Mouse (Mus musculus) heart, embryonic 12.5 days (tissue): ENCODE results near the gene Dennd2a. TPM values are rescaled to one million over a fixed set of nuclear protein-coding genes. Genes with fewer than 3 reads are reported as not detected.

ENCODE experiments used
- ATAC-seq: fragments of 200-750 bp; cut with Nextera tagmentation; 2 replicates; pipeline ENCODE4 v1.8.0; 2017; ENCODE audit warnings: moderate TSS enrichment, moderate library complexity; ENCODE audit not compliant: insufficient number of reproducible peaks, low FRiP score
- H3K27ac ChIP-seq: fragments of 300-500 bp; sonication (generic); 2 replicates; pipeline ENCODE4 v1.5.1; 2016; ENCODE audit warnings: mild to moderate bottlenecking, moderate library complexity; ENCODE audit not compliant: poor library complexity, severe bottlenecking
- H3K27me3 ChIP-seq: fragments of 300-500 bp; sonication (generic); replicated peaks from 2 replicates; pipeline ENCODE4 v1.6.1; 2016; ENCODE audit warnings: mild to moderate bottlenecking, moderate library complexity
- H3K36me3 ChIP-seq: fragments of 300-500 bp; sonication (generic); 2 replicates; pipeline ENCODE4 v1.6.1; 2016; ENCODE audit warnings: mild to moderate bottlenecking, moderate library complexity
- H3K4me1 ChIP-seq: fragments of 300-500 bp; sonication (generic); replicated peaks from 2 replicates; pipeline ENCODE4 v1.6.1; 2016; ENCODE audit warnings: mild to moderate bottlenecking
- H3K4me2 ChIP-seq: fragments of 300-500 bp; sonication (generic); 2 replicates; pipeline ENCODE4 v1.6.1; 2016; ENCODE audit warnings: mild to moderate bottlenecking, moderate library complexity
- H3K4me3 ChIP-seq: fragments of 300-500 bp; sonication (generic); 2 replicates; pipeline ENCODE4 v1.5.1; 2016; ENCODE audit warnings: mild to moderate bottlenecking
- H3K9ac ChIP-seq: fragments of 300-500 bp; sonication (generic); 2 replicates; pipeline ENCODE4 v1.6.1; 2016; ENCODE audit warnings: mild to moderate bottlenecking, moderate library complexity
- H3K9me3 ChIP-seq: fragments of 300-500 bp; sonication (generic); replicated peaks from 2 replicates; pipeline ENCODE4 v1.6.1; 2016; ENCODE audit warnings: mild to moderate bottlenecking, moderate library complexity
- WGBS: fragments of 180-500 bp; shearing (Covaris S2); methylation state at CpG from one replicate; pipeline ENCODE4 v1.1.7; 2016; 5-methylcytosine and 5-hydroxymethylcytosine counted together
- polyA plus RNA-seq: library from polyadenylated mRNA; unstranded; fragments of >200 nt; fragmentation: Nextera tagmentation; extraction: Ambion mirVana; gene quantifications from 2 replicates; pipeline ENCODE4 v1.2.1, GENCODE M21; 2016

The Dennd2a gene
- polyA plus RNA-seq, 1 experiment from 2014 or later = 26.8 TPM

- WGBS = 86% methylated on average over 7 of the region's 7 CpGs
- Histone ChIP-seq H3K9ac (no peak overlapping the region), H3K36me3 (peaks cover 88% of the 10 kb centered on the region), H3K4me1 (no peaks in the 10 kb centered on the region), H3K27me3 (no peaks in the 10 kb centered on the region), H3K4me2 (no peak overlapping the region), H3K9me3 (no peaks in the 10 kb centered on the region), H3K27ac (no peak overlapping the region), H3K4me3 (no peak overlapping the region)
- no peak for ATAC-seq
Measured at GRCm38 (mm10) chr6:39503476-39503875, 54.2 kb downstream of the Dennd2a start.

DNA sequence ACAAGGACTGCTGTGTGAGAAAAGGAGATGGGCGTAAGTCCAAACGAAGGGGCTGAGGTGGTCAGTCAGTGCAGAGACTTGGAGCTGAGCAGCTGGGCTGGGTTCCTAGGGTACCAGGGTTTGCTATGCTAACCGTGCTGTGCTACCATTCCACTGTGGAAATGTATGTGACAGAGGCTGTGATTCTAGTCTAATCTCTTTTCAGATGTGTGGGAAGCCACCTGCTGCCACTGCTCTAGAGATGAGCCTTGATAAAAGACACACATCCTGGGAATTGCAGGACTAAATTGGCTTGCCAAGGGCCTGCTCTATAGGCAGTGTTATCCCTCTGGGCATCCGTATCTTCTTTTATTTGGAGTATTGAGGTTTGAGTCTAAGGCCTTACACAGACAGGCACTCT is 60.5 kb downstream of the Dennd2a start:
- Histone ChIP-seq H3K4me2 (no peak overlapping the region), H3K27me3 (no peaks in the 10 kb centered on the region), H3K9ac (no peak overlapping the region), H3K4me1 (peaks cover 9% of the 10 kb centered on the region; the same call in 1 of the 2 replicates), H3K4me3 (no peak overlapping the region), H3K27ac (no peak overlapping the region), H3K36me3 (peaks cover 79% of the 10 kb centered on the region), H3K9me3 (no peaks in the 10 kb centered on the region)
- no peak for ATAC-seq
- WGBS = 86% methylated on average over 4 of the region's 4 CpGs

GRCm38 (mm10) chr6:39493129-39493714 is 64.4 kb downstream of the Dennd2a start:
- ATAC-seq = peak; percentile 42; the same call in 1 of the 2 replicates
- WGBS = 57% methylated on average over 12 of the region's 12 CpGs
- H3K4me2 ChIP-seq = no peak overlapping the region
- H3K27ac ChIP-seq = no peak overlapping the region
- H3K4me3 ChIP-seq = no peak overlapping the region
- no peaks in the 10 kb centered on the region for H3K27me3 ChIP-seq
- no peaks in the 10 kb centered on the region for H3K9me3 ChIP-seq
- H3K36me3 ChIP-seq = peaks cover 83% of the 10 kb centered on the region
- no peak overlapping the region for H3K9ac ChIP-seq
- H3K4me1 ChIP-seq = peaks cover 9% of the 10 kb centered on the region; the same call in 1 of the 2 replicates

DNA sequence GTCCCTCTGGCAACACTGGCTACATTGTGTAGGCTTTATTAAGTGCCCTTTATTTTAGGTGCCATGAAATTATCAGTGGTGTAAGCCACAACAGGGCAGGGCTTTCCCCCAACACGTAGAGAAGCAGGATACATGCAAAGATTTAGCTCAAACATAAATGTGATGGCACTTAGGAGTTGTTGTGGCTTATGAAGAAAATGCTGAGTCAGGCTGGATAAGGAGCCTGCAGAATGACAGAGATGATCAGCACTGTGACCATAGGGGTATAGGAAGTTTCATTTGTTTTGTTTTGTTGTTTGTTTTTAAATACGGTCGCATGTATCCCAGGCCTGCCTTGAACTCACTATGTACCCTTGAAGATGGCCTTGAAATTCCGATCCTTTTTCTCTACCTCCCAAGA is 65.5 kb downstream of the Dennd2a start:
- no peak overlapping the region for H3K27ac ChIP-seq
- no peak for ATAC-seq
- WGBS = 84% methylated on average over 4 of the region's 4 CpGs
- no peaks in the 10 kb centered on the region for H3K9me3 ChIP-seq
- no peak overlapping the region for H3K9ac ChIP-seq
- peaks cover 90% of the 10 kb centered on the region for H3K36me3 ChIP-seq
- no peak overlapping the region for H3K4me3 ChIP-seq
- H3K27me3 ChIP-seq = no peaks in the 10 kb centered on the region
- no peak overlapping the region for H3K4me2 ChIP-seq
- peaks cover 9% of the 10 kb centered on the region; the same call in 1 of the 2 replicates for H3K4me1 ChIP-seq

- no peak for ATAC-seq
- no peak overlapping the region for H3K4me2 ChIP-seq
- no peak overlapping the region for H3K27ac ChIP-seq
- H3K9ac ChIP-seq = no peak overlapping the region
- no peak overlapping the region for H3K4me3 ChIP-seq
- H3K27me3 ChIP-seq = no peaks in the 10 kb centered on the region
- peaks cover 89% of the 10 kb centered on the region for H3K36me3 ChIP-seq
- 82% methylated on average over 5 of the region's 5 CpGs for WGBS
- no peaks in the 10 kb centered on the region for H3K9me3 ChIP-seq
- H3K4me1 ChIP-seq = peaks cover 9% of the 10 kb centered on the region; the same call in 1 of the 2 replicates
Measured at GRCm38 (mm10) chr6:39491203-39491602, 66.5 kb downstream of the Dennd2a start.

GRCm38 (mm10) chr6:39488292-39488691 is 69.4 kb downstream of the Dennd2a start:
- 87% methylated on average over 8 of the region's 8 CpGs for WGBS
- H3K9me3 ChIP-seq = no peaks in the 10 kb centered on the region
- H3K9ac ChIP-seq = no peak overlapping the region
- no peak overlapping the region for H3K4me2 ChIP-seq
- no peak overlapping the region for H3K4me3 ChIP-seq
- no peak overlapping the region for H3K27ac ChIP-seq
- no peaks in the 10 kb centered on the region for H3K27me3 ChIP-seq
- H3K36me3 ChIP-seq = peaks cover 93% of the 10 kb centered on the region
- H3K4me1 ChIP-seq = peaks cover 3% of the 10 kb centered on the region; the same call in 1 of the 2 replicates
- ATAC-seq = no peak

DNA sequence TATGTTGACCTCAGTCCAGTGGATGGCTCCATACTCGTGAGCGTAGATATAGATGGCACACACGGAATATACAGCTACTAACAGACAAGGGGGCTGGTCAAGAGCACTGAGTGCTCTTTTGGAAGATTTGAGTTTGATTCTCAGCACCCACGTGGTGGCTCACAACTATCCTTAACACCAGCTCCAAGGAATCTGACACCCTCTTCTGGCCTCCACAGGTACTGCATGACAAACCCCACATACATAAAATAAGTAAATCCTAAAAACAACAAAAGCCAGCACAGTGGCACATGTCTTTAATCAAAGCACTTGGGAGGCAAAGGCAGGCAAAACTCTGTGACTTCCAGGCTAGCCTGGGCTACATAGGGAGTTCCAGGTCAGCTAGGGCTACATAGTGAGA is 74.0 kb downstream of the Dennd2a start:
- WGBS = 90% methylated on average over 4 of the region's 4 CpGs
- Histone ChIP-seq H3K9ac (no peak overlapping the region), H3K4me3 (no peak overlapping the region), H3K4me1 (no peaks in the 10 kb centered on the region), H3K27me3 (no peaks in the 10 kb centered on the region), H3K36me3 (peaks cover 94% of the 10 kb centered on the region), H3K27ac (no peak overlapping the region), H3K4me2 (no peak overlapping the region), H3K9me3 (no peaks in the 10 kb centered on the region)
- ATAC-seq = no peak

DNA sequence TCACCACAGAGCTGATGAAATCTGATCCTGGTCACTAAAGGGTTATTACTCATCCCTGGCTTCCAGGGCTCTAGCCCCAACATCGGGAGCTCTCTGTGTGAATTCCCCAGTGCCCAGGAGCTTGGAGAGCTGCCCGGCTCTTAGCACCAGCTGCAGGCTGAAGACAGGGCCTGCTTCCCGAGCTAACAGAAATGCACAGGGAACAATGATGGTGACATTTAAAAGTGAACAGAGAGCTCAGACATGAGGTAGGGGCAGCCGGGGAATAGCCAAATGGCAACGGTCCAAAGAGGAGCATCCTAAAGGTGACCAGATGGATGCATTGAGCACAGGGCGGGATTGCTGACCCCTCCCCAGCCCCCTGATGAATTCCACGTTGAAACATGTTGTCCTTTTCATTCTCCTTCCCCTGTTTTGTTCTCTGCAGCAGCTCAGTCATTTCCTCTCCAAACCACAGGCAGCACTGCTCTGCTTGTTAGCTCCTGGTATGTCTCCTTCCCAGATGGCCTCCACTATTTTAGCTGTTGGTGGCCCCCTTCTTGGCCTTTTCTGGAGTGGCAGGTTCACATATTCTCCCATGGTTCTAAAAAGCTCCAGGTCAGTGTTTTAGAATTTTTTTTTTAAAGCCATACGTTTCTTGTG is 79.0 kb downstream of the Dennd2a start:
- no peak overlapping the region for H3K27ac ChIP-seq
- no peaks in the 10 kb centered on the region for H3K27me3 ChIP-seq
- H3K9ac ChIP-seq = no peak overlapping the region
- 66% methylated on average over 8 of the region's 8 CpGs for WGBS
- peaks cover 11% of the 10 kb centered on the region; the same call in 1 of the 2 replicates for H3K4me1 ChIP-seq
- H3K36me3 ChIP-seq = peaks cover 91% of the 10 kb centered on the region
- no peak overlapping the region for H3K4me3 ChIP-seq
- H3K4me2 ChIP-seq = no peak overlapping the region
- no peak for ATAC-seq
- no peaks in the 10 kb centered on the region for H3K9me3 ChIP-seq

GRCm38 (mm10) chr6:39476617-39477016 is 81.0 kb downstream of the Dennd2a start:
- no peak overlapping the region for H3K27ac ChIP-seq
- no peak overlapping the region for H3K9ac ChIP-seq
- peaks cover 78% of the 10 kb centered on the region for H3K36me3 ChIP-seq
- H3K4me3 ChIP-seq = no peak overlapping the region
- no peaks in the 10 kb centered on the region for H3K9me3 ChIP-seq
- 66% methylated on average over 1 of the region's 1 CpGs for WGBS
- ATAC-seq = no peak
- peaks cover 22% of the 10 kb centered on the region for H3K4me1 ChIP-seq
- no peaks in the 10 kb centered on the region for H3K27me3 ChIP-seq
- no peak overlapping the region for H3K4me2 ChIP-seq

DNA sequence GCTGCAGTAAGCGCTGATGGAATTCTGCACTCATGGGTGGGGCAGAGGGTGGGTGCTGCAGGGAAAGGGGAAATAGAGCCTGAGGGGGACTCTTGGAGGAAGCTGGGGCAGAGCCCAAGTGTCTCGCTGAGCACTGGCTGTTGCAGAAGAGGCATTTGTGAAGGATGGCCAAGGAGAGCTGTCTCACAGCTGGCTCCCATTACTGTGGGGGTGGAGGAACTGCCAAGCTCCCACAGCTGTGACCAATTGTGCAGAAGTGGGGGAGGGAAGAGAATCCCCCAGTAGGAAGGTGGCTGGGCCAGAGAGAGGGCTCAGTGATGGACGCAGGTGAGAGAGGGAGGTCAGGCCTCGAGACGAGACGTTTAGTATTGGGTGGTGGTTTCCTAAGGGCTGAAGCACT is 83.2 kb downstream of the Dennd2a start:
- H3K36me3 ChIP-seq = peaks cover 81% of the 10 kb centered on the region
- no peak for ATAC-seq

GRCm38 (mm10) chr6:39472837-39473236 is 84.8 kb downstream of the Dennd2a start:
- Histone ChIP-seq H3K4me3 (no peak overlapping the region), H3K4me2 (no peak overlapping the region), H3K27ac (no peak overlapping the region), H3K9ac (no peak overlapping the region), H3K36me3 (peaks cover 81% of the 10 kb centered on the region), H3K9me3 (no peaks in the 10 kb centered on the region), H3K27me3 (no peaks in the 10 kb centered on the region), H3K4me1 (peaks cover 22% of the 10 kb centered on the region)
- 61% methylated on average over 5 of the region's 5 CpGs for WGBS
- ATAC-seq = no peak

More for the DNA sequence above, 83.2 kb downstream of the Dennd2a start:
- Histone ChIP-seq H3K4me1 (peaks cover 22% of the 10 kb centered on the region), H3K9me3 (no peaks in the 10 kb centered on the region), H3K9ac (no peak overlapping the region), H3K4me2 (no peak overlapping the region), H3K27me3 (no peaks in the 10 kb centered on the region), H3K4me3 (no peak overlapping the region), H3K27ac (no peak overlapping the region)
- WGBS = 65% methylated on average over 6 of the region's 6 CpGs
